Mouse (Mus musculus) midbrain, postnatal 0 days (tissue): Measurements from ENCODE around the gene Aplp2. TPM values are rescaled to one million over a fixed set of nuclear protein-coding genes. Genes with fewer than 3 reads are reported as not detected.

ENCODE experiments used
- ATAC-seq: fragments of 200-750 bp; cut with Nextera tagmentation; 2 replicates; pipeline ENCODE4 v1.8.0; 2017; ENCODE audit warnings: moderate number of reproducible peaks, mild to moderate bottlenecking, moderate TSS enrichment, moderate library complexity; ENCODE audit not compliant: low FRiP score
- DNase-seq: peaks from one replicate; pipeline ENCODE4 v3.0.0-alpha.2; 2015; ENCODE audit warnings: low spot score
- H3K27ac ChIP-seq: fragments of 300-500 bp; sonication (generic); 2 replicates; pipeline ENCODE4 v1.5.1; 2014; ENCODE audit warnings: low read depth, mild to moderate bottlenecking, low read length, mixed read lengths
- H3K27me3 ChIP-seq: fragments of 300-500 bp; sonication (generic); 2 replicates; pipeline ENCODE4 v1.6.1; 2014; ENCODE audit warnings: low read length, control low read depth, mixed read lengths; ENCODE audit not compliant: insufficient read depth
- H3K36me3 ChIP-seq: fragments of 300-500 bp; sonication (generic); 2 replicates; pipeline ENCODE4 v1.6.1; 2014; ENCODE audit warnings: low read length, control low read depth, mixed read lengths; ENCODE audit not compliant: insufficient read depth
- H3K4me1 ChIP-seq: fragments of 300-500 bp; sonication (generic); 2 replicates; pipeline ENCODE4 v1.6.1; 2014; ENCODE audit warnings: mild to moderate bottlenecking, control low read depth, antibody characterized with exemption, low read length, mixed read lengths; ENCODE audit not compliant: insufficient read depth
- H3K4me2 ChIP-seq: fragments of 300-500 bp; sonication (generic); 2 replicates; pipeline ENCODE4 v1.6.1; 2014; ENCODE audit warnings: low read depth, mild to moderate bottlenecking, low read length, mixed read lengths; ENCODE audit not compliant: poor library complexity, severe bottlenecking
- H3K4me3 ChIP-seq: fragments of 300-500 bp; sonication (generic); 2 replicates; pipeline ENCODE4 v1.5.1; 2014; ENCODE audit warnings: low read depth, mild to moderate bottlenecking, low read length, moderate library complexity
- H3K9ac ChIP-seq: fragments of 300-500 bp; sonication (generic); replicated peaks from 2 replicates; pipeline ENCODE4 v1.6.1; 2014; ENCODE audit warnings: mild to moderate bottlenecking, low read length, moderate library complexity, mixed read lengths; ENCODE audit not compliant: poor library complexity, severe bottlenecking
- H3K9me3 ChIP-seq: fragments of 300-500 bp; sonication (generic); 2 replicates; pipeline ENCODE4 v1.6.1; 2016; ENCODE audit warnings: low read length, control low read depth
- CTCF ChIP-seq: IDR thresholded peaks from 2 replicates; pipeline ENCODE4 v1.5.1; 2016; ENCODE audit warnings: antibody characterized with exemption, mild to moderate bottlenecking
- WGBS: fragments of 180-500 bp; shearing (Covaris S2); extraction: QIAGEN DNeasy Blood & Tissue Kit; methylation state at CpG from one replicate; pipeline ENCODE4 v1.1.7; 2014; 5-methylcytosine and 5-hydroxymethylcytosine counted together
- polyA plus RNA-seq: library from polyadenylated mRNA; unstranded; fragments of >200 nt; fragmentation: Nextera tagmentation; extraction: Ambion mirVana; gene quantifications from 2 replicates; pipeline ENCODE4 v1.2.1, GENCODE M21; 2015
- total RNA-seq: library from RNA; depleted of rRNA; stranded (reverse); fragments of >200 nt; gene quantifications from 2 replicates; pipeline ENCODE4 v1.2.3, GENCODE M21; 2014; rRNA removed

Gene Aplp2
- total and polyA plus RNA-seq, 2 experiments from 2014 or later = 379 to 406 TPM

- DNase-seq (no peak), ATAC-seq (no peak)
- H3K36me3 ChIP-seq = no peaks in the 10 kb centered on the region
- WGBS = 92% methylated on average over 11 of the region's 11 CpGs
- no peak overlapping the region for H3K4me3 ChIP-seq
- H3K27ac ChIP-seq = no peak overlapping the region
- H3K9ac ChIP-seq = no peak overlapping the region
- H3K27me3 ChIP-seq = no peaks in the 10 kb centered on the region
- no peak for TF ChIP-seq CTCF
- no peak overlapping the region for H3K4me2 ChIP-seq
- no peaks in the 10 kb centered on the region for H3K9me3 ChIP-seq
- no peaks in the 10 kb centered on the region for H3K4me1 ChIP-seq
Measured at GRCm38 (mm10) chr9:31117088-31117487, 94.5 kb downstream of the Aplp2 start.

- Histone ChIP-seq H3K4me3 (no peak overlapping the region), H3K9me3 (no peaks in the 10 kb centered on the region), H3K4me2 (no peak overlapping the region), H3K27me3 (no peaks in the 10 kb centered on the region), H3K27ac (no peak overlapping the region), H3K4me1 (no peaks in the 10 kb centered on the region), H3K36me3 (no peaks in the 10 kb centered on the region), H3K9ac (no peak overlapping the region)
- ATAC-seq = no peak
- no peak for DNase-seq
- TF ChIP-seq CTCF = no peak
Measured at GRCm38 (mm10) chr9:31115586-31115985, 96.0 kb downstream of the Aplp2 start.

DNA sequence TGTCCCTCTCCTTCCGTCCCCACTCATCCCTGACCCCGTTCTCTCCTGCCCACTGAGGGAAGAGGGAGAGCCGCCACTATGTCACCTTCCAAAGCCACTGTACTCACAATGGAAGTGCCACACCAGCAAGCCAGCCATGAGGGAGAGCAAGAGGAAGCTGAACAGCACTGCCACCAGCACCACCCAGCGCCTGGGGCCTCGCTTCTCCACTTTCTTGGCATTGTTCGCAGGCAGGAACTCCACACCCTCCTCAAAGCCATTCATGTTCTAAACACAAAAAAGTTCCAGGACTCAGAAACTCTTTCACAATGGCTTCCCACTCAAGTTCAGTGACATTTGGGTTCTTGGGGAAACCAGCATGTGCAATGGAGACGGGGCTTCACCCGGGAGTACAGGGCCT lies 103.2 kb downstream of the Aplp2 start:
- no peak overlapping the region for H3K27ac ChIP-seq
- no peak for DNase-seq
- no peak for TF ChIP-seq CTCF
- no peak overlapping the region for H3K9ac ChIP-seq
- H3K36me3 ChIP-seq = no peaks in the 10 kb centered on the region
- H3K4me2 ChIP-seq = no peak overlapping the region
- H3K4me1 ChIP-seq = no peaks in the 10 kb centered on the region
- no peaks in the 10 kb centered on the region for H3K27me3 ChIP-seq
- H3K4me3 ChIP-seq = no peak overlapping the region
- H3K9me3 ChIP-seq = no peaks in the 10 kb centered on the region
- no peak for ATAC-seq
- 90% methylated on average over 8 of the region's 8 CpGs for WGBS

Other genes with a start within 250 kb of the Aplp2 start
- gene Zbtb44, start 181.2 kb downstream of the Aplp2 start, total RNA-seq = 14.2 and 18.2 TPM in 2 replicates
- gene Zbtb44, start 181.2 kb downstream of the Aplp2 start, polyA plus RNA-seq = 3.0 and 3.6 TPM in 2 replicates
- 1.4 and 1.9 TPM in 2 replicates for gene St14, start 80.0 kb downstream of the Aplp2 start, total RNA-seq
- gene St14, start 80.0 kb downstream of the Aplp2 start, polyA plus RNA-seq = 1.2 and 1.5 TPM in 2 replicates
- 14.8 and 17.3 TPM in 2 replicates for gene Prdm10, start 68.7 kb upstream of the Aplp2 start, total RNA-seq
- gene Prdm10, start 68.7 kb upstream of the Aplp2 start, polyA plus RNA-seq = 4.6 and 5.0 TPM in 2 replicates
- gene Nfrkb, start 174.4 kb upstream of the Aplp2 start, total RNA-seq = 38.1 and 43.4 TPM in 2 replicates
- gene Nfrkb, start 174.4 kb upstream of the Aplp2 start, polyA plus RNA-seq = 20.8 and 24.0 TPM in 2 replicates